Mouse (Mus musculus) midbrain, embryonic 16.5 days (tissue): ENCODE measurements at regions not wholly inside any gene's neighbourhood (a gene's known extent, or its start where the extent isn't known, plus 50 kb on each side); places are given as distances from the start of the nearest gene placed in this dataset.

Experiments
- ATAC-seq: fragments of 200-750 bp; cut with Nextera tagmentation; 2 replicates; pipeline ENCODE4 v1.8.0; 2017; ENCODE audit warnings: moderate TSS enrichment
- H3K27ac ChIP-seq: fragments of 300-500 bp; sonication (generic); 2 replicates; pipeline ENCODE4 v1.5.1; 2014; ENCODE audit warnings: mild to moderate bottlenecking, low read length, mixed read lengths
- H3K27me3 ChIP-seq: fragments of 300-500 bp; sonication (generic); 2 replicates; pipeline ENCODE4 v1.6.1; 2014; ENCODE audit warnings: low read depth, low read length, mixed read lengths; ENCODE audit not compliant: control insufficient read depth, insufficient read depth
- H3K36me3 ChIP-seq: fragments of 300-500 bp; sonication (generic); 2 replicates; pipeline ENCODE4 v1.6.1; 2014; ENCODE audit warnings: mild to moderate bottlenecking, low read length, moderate library complexity, mixed read lengths; ENCODE audit not compliant: control insufficient read depth, insufficient read depth
- H3K4me1 ChIP-seq: fragments of 300-500 bp; sonication (generic); 2 replicates; pipeline ENCODE4 v1.6.1; 2014; ENCODE audit warnings: mild to moderate bottlenecking, low read length, mixed read lengths; ENCODE audit not compliant: control insufficient read depth, insufficient read depth
- H3K4me2 ChIP-seq: fragments of 300-500 bp; sonication (generic); 2 replicates; pipeline ENCODE4 v1.6.1; 2014; ENCODE audit warnings: mild to moderate bottlenecking, low read length, mixed read lengths
- H3K4me3 ChIP-seq: fragments of 300-500 bp; sonication (generic); 2 replicates; pipeline ENCODE4 v1.5.1; 2014; ENCODE audit warnings: low read depth, mild to moderate bottlenecking, low read length, moderate library complexity, mixed read lengths
- H3K9ac ChIP-seq: fragments of 300-500 bp; sonication (generic); 2 replicates; pipeline ENCODE4 v1.6.1; 2014; ENCODE audit warnings: low read depth, low read length, mixed read lengths
- H3K9me3 ChIP-seq: fragments of 300-500 bp; sonication (generic); replicated peaks from 2 replicates; pipeline ENCODE4 v1.6.1; 2014; ENCODE audit warnings: mild to moderate bottlenecking, low read length, mixed read lengths; ENCODE audit not compliant: control insufficient read depth, poor library complexity, severe bottlenecking
- WGBS: fragments of 180-500 bp; shearing (Covaris S2); extraction: QIAGEN DNeasy Blood & Tissue Kit; methylation state at CpG from one replicate; pipeline ENCODE4 v1.1.7; 2014; 5-methylcytosine and 5-hydroxymethylcytosine counted together

DNA sequence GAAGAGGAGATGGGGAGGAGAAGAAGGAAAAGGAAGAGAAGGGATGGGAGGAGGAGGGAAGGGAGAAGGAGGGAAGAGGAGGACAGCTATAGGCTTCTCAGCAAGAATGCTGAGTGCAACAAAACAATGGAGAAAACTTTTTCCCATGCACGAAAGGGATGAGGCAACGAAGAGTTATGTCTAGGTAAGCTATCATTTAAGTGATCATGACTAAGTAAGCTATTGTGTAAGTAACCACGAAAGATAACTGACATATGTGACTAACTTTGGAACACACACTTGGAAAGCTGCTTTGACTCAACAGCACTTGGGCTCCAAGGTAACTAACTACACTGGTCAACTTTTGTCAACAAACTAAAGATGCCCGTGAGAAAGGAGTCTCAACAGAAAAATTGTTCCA is 50.9 kb upstream of the Fstl1 start:
- Histone ChIP-seq H3K27me3 (no peaks in the 10 kb centered on the region), H3K9me3 (no peaks in the 10 kb centered on the region), H3K4me1 (no peaks in the 10 kb centered on the region), H3K9ac (no peak overlapping the region), H3K27ac (no peak overlapping the region), H3K4me2 (no peak overlapping the region), H3K4me3 (no peak overlapping the region), H3K36me3 (no peaks in the 10 kb centered on the region)
- WGBS = 89% methylated on average over 4 of the region's 4 CpGs
- no peak for ATAC-seq

DNA sequence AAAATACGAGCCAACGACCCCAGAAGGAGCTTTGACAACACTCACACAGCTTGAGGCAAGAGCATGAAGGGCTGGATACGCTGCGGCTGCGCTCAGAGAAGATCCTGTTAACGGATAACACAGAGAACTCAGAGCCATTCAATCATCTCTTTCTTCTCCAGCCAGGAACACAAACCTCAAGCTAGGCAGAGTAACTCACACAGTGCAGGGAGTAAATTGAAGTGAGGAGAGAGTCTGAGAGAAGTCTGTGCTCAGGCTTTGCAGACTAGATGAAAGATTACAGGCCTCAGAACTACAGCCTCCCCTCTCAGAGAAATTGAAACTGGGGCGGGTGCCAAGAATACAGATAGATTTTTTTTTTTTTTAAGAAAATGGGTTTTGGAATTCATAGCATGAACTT is 60.9 kb upstream of the Ndufb4 start:
- Histone ChIP-seq H3K27ac (no peak overlapping the region), H3K4me3 (no peak overlapping the region), H3K4me2 (no peak overlapping the region), H3K36me3 (no peaks in the 10 kb centered on the region), H3K9ac (no peak overlapping the region), H3K9me3 (no peaks in the 10 kb centered on the region), H3K4me1 (no peaks in the 10 kb centered on the region), H3K27me3 (no peaks in the 10 kb centered on the region)
- WGBS = 22% methylated on average over 7 of the region's 7 CpGs
- peak; percentile 67 for ATAC-seq

DNA sequence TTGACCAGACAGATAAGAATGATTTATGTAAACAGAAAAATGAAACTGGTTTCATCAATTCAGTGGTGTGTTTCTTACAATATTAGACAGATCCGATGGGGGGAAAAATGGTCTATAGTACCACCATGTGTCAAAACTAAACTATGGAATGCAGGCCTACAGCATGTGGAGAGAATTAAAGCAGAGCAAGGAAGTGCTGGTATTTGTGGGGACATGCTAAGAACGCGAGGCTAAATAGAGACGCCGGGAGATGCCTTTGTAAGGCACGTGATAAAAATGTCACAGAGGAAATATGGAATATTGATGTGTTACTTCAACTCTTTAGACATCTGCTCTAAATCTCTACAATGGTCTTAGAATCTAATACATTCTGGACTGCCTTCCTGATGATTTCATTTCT is 60.0 kb upstream of the Ndufb4 start:
- Histone ChIP-seq H3K9ac (no peak overlapping the region), H3K4me3 (no peak overlapping the region), H3K9me3 (no peaks in the 10 kb centered on the region), H3K27me3 (no peaks in the 10 kb centered on the region), H3K27ac (no peak overlapping the region), H3K36me3 (no peaks in the 10 kb centered on the region), H3K4me1 (no peaks in the 10 kb centered on the region), H3K4me2 (no peak overlapping the region)
- 72% methylated on average over 6 of the region's 6 CpGs for WGBS
- no peak for ATAC-seq

DNA sequence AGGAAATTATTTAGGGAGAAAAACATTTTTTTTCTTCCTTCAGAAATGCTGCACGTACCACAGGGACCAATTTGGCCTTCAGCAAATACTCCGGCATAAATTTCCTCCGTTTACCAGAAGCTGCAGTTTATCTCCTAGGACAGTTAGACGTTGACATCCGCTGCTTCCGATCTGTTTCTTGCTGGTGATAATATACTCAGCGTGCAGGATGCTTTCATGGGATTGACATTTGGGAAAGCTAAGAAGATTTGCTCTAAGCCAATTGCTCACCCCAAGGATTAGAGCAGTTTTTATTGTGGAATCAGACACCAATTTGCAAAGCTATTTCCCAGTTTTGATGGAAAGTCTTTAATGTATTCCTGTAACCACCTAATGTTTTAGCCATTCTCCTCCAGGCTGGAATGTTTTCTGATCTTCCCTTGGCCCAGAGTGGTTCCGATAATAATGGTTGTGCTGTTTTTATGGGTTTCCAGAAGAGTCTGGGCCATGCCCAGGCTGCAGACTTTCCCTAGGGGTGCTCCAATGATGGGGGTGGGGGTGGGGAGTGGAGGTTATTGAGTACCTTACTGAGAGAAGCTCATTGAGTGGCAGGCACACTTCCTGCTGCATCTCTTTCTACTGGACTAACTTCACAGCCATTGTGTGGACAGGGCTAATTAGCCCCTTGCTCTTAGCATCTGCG is 52.1 kb upstream of the Ndufb4 start:
- peak; percentile 75; the same call in 1 of the 2 replicates for ATAC-seq
- Histone ChIP-seq H3K36me3 (no peaks in the 10 kb centered on the region), H3K4me1 (peaks cover 10% of the 10 kb centered on the region), H3K27ac (no peak overlapping the region), H3K27me3 (no peaks in the 10 kb centered on the region), H3K9ac (no peak overlapping the region), H3K9me3 (no peaks in the 10 kb centered on the region), H3K4me2 (no peak overlapping the region), H3K4me3 (no peak overlapping the region)
- WGBS = 19% methylated on average over 9 of the region's 9 CpGs

DNA sequence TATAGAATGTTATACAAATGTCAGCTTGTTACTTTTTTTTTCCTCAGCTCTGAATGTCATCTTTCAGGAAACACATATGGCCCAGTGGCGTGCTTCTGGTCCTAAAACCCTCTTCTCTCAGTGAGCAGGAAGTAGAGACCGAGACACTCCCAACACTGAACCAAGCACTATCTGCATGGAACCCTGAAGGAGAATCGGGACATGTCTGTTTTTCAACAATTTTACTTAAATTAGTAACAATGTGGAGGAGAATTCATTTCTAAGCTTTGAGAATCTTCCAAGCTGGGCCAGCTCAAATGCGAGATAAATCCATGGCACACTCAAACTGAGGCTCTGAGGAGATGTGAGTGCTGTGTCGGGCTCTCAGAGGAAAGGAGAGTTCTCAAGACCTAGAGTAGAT is 51.0 kb upstream of the Ndufb4 start:
- WGBS = 86% methylated on average over 5 of the region's 5 CpGs
- no peak for ATAC-seq

DNA sequence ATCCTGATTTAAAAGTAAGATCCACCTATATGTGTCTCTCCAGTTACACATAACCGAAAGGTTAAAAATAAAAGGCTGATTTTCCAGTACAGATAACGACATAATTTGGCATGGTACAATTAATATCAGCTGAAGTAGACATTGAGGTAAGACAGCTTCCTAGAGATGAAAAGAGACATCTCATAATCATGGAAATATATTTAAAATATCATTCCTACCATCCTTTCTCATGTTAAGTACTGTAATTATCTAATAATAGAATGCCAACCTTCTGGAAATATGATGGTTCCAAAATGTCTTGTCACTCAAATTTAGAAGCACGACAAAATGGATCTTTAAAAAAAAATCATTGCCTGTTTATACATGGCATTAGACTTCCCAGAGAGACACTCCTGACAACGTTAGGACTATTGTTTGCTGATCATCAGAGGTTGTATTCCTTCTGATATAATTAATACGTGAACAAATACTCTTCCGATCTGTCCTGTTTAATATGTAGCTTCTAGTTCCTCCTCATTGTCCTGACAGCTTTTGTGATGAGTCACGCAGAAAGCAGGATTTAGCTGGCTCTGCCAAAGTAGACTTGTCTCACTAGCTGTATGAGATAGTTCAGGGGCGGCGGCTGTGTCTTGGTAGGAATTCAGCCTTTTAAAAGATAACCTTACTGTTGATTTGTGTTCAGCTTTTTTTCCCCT is 50.4 kb upstream of the Ndufb4 start:
- 0 out of 2 replicates have a peak, but pooled peaks have one; percentile 28 for ATAC-seq

More for the DNA sequence above, 51.0 kb upstream of the Ndufb4 start:
- H3K4me3 ChIP-seq = no peak overlapping the region
- peaks cover 10% of the 10 kb centered on the region for H3K4me1 ChIP-seq
- no peaks in the 10 kb centered on the region for H3K27me3 ChIP-seq
- no peak overlapping the region for H3K9ac ChIP-seq
- H3K36me3 ChIP-seq = no peaks in the 10 kb centered on the region
- H3K9me3 ChIP-seq = no peaks in the 10 kb centered on the region
- H3K27ac ChIP-seq = no peak overlapping the region
- no peak overlapping the region for H3K4me2 ChIP-seq

More for the DNA sequence above, 50.4 kb upstream of the Ndufb4 start:
- H3K9me3 ChIP-seq = no peaks in the 10 kb centered on the region
- peaks cover 10% of the 10 kb centered on the region for H3K4me1 ChIP-seq
- no peak overlapping the region for H3K27ac ChIP-seq
- H3K27me3 ChIP-seq = no peaks in the 10 kb centered on the region
- H3K9ac ChIP-seq = no peak overlapping the region
- no peak overlapping the region for H3K4me3 ChIP-seq
- WGBS = 55% methylated on average over 9 of the region's 9 CpGs
- H3K4me2 ChIP-seq = no peak overlapping the region
- no peaks in the 10 kb centered on the region for H3K36me3 ChIP-seq
